Mouse (Mus musculus): ENCODE measurements around the gene Isy1.

- TF ChIP-seq MAFK (IDR thresholded peaks at IDR 0.05; ENCODE audit: insufficient replicate concordance, low read length) (no peak), E2F4 (IDR thresholded peaks at IDR 0.05; ENCODE audit: insufficient replicate concordance, low read depth, low read length) (no peak), POLR2A (IDR thresholded peaks at IDR 0.05; ENCODE audit: low read depth, low read length) (no peak), EP300 (IDR thresholded peaks at IDR 0.05; ENCODE audit: low read length) (no peak), USF1 (IDR thresholded peaks at IDR 0.05; ENCODE audit: low read depth, low read length) (no peak)
Observed at GRCm38 (mm10) chr6:87804886-87805285, 33.7 kb downstream of the Isy1 start.

Data from CH12.LX (cell line).